Mouse (Mus musculus) neural tube, embryonic 14.5 days (tissue): ENCODE data around the gene Arsb. TPM values are rescaled to one million over a fixed set of nuclear protein-coding genes. Genes with fewer than 3 reads are reported as not detected.
A peak's percentile ranks its signal among the peaks of the same experiment; 100 is the strongest.

ENCODE experiments used
- ATAC-seq: fragments of 200-750 bp; cut with Nextera tagmentation; 2 replicates; pipeline ENCODE4 v1.8.0; 2017; ENCODE audit warnings: low read depth, mild to moderate bottlenecking, moderate TSS enrichment, moderate library complexity
- H3K27ac ChIP-seq: fragments of 300-500 bp; sonication (generic); 2 replicates; pipeline ENCODE4 v1.5.1; 2014; ENCODE audit warnings: low read depth, mild to moderate bottlenecking, control low read depth, low read length, moderate library complexity, mixed read lengths
- H3K27me3 ChIP-seq: fragments of 300-500 bp; sonication (generic); 2 replicates; pipeline ENCODE4 v1.6.1; 2014; ENCODE audit warnings: low read length; ENCODE audit not compliant: control insufficient read depth, insufficient read depth
- H3K36me3 ChIP-seq: fragments of 300-500 bp; sonication (generic); 2 replicates; pipeline ENCODE4 v1.6.1; 2014; ENCODE audit warnings: low read length, mixed read lengths; ENCODE audit not compliant: control insufficient read depth, insufficient read depth
- H3K4me1 ChIP-seq: fragments of 300-500 bp; sonication (generic); 2 replicates; pipeline ENCODE4 v1.6.1; 2014; ENCODE audit warnings: low read length; ENCODE audit not compliant: control insufficient read depth, insufficient read depth
- H3K4me2 ChIP-seq: fragments of 300-500 bp; sonication (generic); 2 replicates; pipeline ENCODE4 v1.6.1; 2014; ENCODE audit warnings: mild to moderate bottlenecking, low read depth, low read length, control low read depth
- H3K4me3 ChIP-seq: fragments of 300-500 bp; sonication (generic); 2 replicates; pipeline ENCODE4 v1.5.1; 2014; ENCODE audit warnings: low read depth, low read length, control low read depth, mixed read lengths
- H3K9ac ChIP-seq: fragments of 300-500 bp; sonication (generic); replicated peaks from 2 replicates; pipeline ENCODE4 v1.6.1; 2014; ENCODE audit warnings: low read depth, mild to moderate bottlenecking, control low read depth, low read length, mixed read lengths
- H3K9me3 ChIP-seq: fragments of 300-500 bp; sonication (generic); 2 replicates; pipeline ENCODE4 v1.6.1; 2016; ENCODE audit warnings: low read length; ENCODE audit not compliant: control insufficient read depth
- WGBS: fragments of 180-500 bp; shearing (Covaris S2); extraction: QIAGEN DNeasy Blood & Tissue Kit; methylation state at CpG from one replicate; pipeline ENCODE4 v1.1.7; 2014; 5-methylcytosine and 5-hydroxymethylcytosine counted together
- polyA plus RNA-seq: library from polyadenylated mRNA; unstranded; fragments of >200 nt; fragmentation: Nextera tagmentation; extraction: Ambion mirVana; gene quantifications from 2 replicates; pipeline ENCODE4 v1.2.1, GENCODE M21; 2014

The Arsb gene
- polyA plus RNA-seq: 10.3 and 11.3 TPM in 2 replicates

DNA sequence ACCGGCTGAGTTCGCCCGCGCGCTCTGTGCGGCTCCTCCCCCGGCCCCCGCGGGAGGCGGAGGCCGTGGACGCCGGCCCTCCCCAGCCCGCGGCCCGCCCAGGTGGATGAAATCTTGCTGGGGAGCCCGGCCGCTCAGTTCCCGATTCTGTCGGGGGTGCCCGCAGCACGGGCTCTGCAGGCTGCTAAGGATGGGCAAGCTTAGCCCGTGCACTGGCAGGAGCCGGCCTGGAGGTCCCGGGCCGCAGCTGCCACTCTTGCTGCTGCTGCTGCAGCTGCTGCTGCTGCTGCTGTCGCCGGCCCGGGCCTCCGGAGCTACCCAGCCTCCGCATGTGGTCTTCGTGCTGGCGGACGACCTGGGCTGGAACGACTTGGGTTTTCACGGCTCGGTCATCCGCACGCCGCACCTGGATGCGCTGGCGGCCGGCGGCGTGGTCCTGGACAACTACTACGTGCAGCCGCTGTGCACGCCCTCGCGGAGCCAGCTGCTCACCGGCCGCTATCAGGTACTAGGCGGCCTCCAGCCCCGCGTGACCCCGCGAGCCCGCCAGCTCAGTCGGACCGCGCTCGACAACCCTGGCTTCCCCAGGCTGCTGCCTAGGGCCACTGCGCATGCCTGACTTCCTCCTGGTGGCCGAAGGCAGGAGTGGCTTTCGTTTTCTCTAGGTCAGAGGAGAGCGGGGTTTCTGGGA is at the start of gene Arsb:
TSS of gene Arsb (plus strand) at position 43 of the 691 bp plus-strand sequence.
- Histone ChIP-seq H3K27me3 (no peaks in the 10 kb centered on the region), H3K4me1 (no peaks in the 10 kb centered on the region), H3K36me3 (no peaks in the 10 kb centered on the region), H3K27ac (peak within 1 kb of the TSS; percentile 87), H3K9ac (peak within 1 kb of the TSS; percentile 90), H3K4me2 (peak within 1 kb of the TSS; percentile 98), H3K4me3 (peak within 1 kb of the TSS; percentile 63), H3K9me3 (no peaks in the 10 kb centered on the region)
- ATAC-seq: peak; percentile 95
- WGBS: under 1% methylated on average over 66 of the region's 66 CpGs

DNA sequence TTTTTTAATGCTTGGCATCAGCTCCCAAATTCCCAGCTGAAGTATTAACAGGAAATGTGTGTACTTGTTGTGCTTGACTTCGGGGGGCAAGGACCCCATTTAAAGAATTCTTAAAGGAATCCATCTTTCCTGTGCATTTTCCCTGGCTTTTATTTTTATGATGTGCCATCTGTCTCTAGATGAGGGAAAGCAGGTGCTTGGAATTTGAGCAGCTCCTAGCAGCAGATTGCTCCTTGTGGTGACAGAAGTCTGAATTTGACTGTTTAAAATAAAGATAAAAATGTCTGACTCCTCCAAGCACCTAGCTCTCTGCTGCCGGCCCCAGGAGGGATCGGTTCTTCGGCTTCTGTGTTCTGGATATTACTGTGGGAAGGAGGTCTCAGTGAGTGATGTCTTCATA is 49.5 kb upstream of the Arsb start:
- 79% methylated on average over 4 of the region's 4 CpGs for WGBS
- H3K4me1 ChIP-seq: no peaks in the 10 kb centered on the region

DNA sequence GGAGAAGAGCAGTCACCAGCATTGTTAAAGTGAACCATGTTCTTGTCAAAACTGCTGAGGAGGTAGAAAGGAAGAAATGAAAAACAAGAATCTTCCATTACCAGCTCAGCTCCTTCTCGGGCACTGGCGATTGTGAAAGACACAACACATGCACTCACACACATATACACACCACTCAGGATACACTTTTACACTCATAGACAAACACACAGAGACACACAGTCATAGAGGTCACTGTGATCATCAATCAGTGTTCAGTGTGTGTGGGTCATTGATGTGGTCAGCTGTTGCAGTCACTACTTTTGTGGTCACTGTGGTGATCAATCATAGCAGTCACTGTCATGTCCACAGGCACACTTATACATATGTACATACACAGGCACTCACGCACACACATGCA is 48.0 kb upstream of the Arsb start:
- H3K9me3 ChIP-seq: no peaks in the 10 kb centered on the region
- no peaks in the 10 kb centered on the region for H3K36me3 ChIP-seq
- 0 out of 2 replicates have a peak, but pooled peaks have one; percentile 29 for ATAC-seq
- H3K4me3 ChIP-seq: no peak overlapping the region
- H3K27ac ChIP-seq: no peak overlapping the region
- no peak overlapping the region for H3K4me2 ChIP-seq
- no peak overlapping the region for H3K9ac ChIP-seq
- 90% methylated on average over 3 of the region's 3 CpGs for WGBS
- H3K4me1 ChIP-seq: no peaks in the 10 kb centered on the region
- no peaks in the 10 kb centered on the region for H3K27me3 ChIP-seq

More for the DNA sequence above, 49.5 kb upstream of the Arsb start:
- Histone ChIP-seq H3K4me2 (no peak overlapping the region), H3K27me3 (no peaks in the 10 kb centered on the region), H3K36me3 (no peaks in the 10 kb centered on the region), H3K9ac (no peak overlapping the region), H3K27ac (no peak overlapping the region), H3K9me3 (no peaks in the 10 kb centered on the region), H3K4me3 (no peak overlapping the region)
- ATAC-seq: no peak

DNA sequence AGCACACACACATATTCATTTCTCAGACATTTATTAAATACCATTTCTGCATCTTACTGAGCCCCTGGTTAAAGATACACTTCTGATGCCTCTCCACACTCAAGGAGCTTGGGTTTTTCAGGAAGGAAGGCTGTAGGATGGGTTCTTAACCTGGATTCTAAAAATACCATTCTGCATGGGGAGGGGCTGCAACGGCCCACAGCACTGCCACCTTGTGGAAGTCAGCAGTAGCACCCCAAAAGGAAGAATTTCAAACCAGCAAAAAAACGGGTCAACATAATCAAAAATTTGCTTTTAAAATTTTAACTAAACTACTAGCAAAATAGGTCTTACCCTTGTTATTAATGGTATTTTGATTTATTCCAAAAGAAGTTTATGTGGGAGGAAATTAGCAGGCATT is 47.2 kb upstream of the Arsb start:
- Histone ChIP-seq H3K4me2 (no peak overlapping the region), H3K9me3 (no peaks in the 10 kb centered on the region), H3K9ac (no peak overlapping the region), H3K4me3 (no peak overlapping the region), H3K27ac (no peak overlapping the region), H3K4me1 (no peaks in the 10 kb centered on the region), H3K27me3 (no peaks in the 10 kb centered on the region), H3K36me3 (no peaks in the 10 kb centered on the region)
- WGBS: 29% methylated on average over 2 of the region's 2 CpGs
- ATAC-seq: 0 out of 2 replicates have a peak, but pooled peaks have one; percentile 30

GRCm38 (mm10) chr13:93735131-93735636 is 36.2 kb upstream of the Arsb start:
- no peak for ATAC-seq

GRCm38 (mm10) chr13:93744118-93744517 is 27.3 kb upstream of the Arsb start:
- WGBS: 45% methylated on average over 8 of the region's 8 CpGs

More at GRCm38 (mm10) chr13:93735131-93735636, 36.2 kb upstream of the Arsb start:
- no peak overlapping the region for H3K9ac ChIP-seq
- no peak overlapping the region for H3K27ac ChIP-seq
- no peak overlapping the region for H3K4me3 ChIP-seq
- H3K27me3 ChIP-seq: no peaks in the 10 kb centered on the region
- no peaks in the 10 kb centered on the region for H3K36me3 ChIP-seq
- no peak overlapping the region for H3K4me2 ChIP-seq
- 93% methylated on average over 5 of the region's 5 CpGs for WGBS
- no peaks in the 10 kb centered on the region for H3K4me1 ChIP-seq
- H3K9me3 ChIP-seq: no peaks in the 10 kb centered on the region

DNA sequence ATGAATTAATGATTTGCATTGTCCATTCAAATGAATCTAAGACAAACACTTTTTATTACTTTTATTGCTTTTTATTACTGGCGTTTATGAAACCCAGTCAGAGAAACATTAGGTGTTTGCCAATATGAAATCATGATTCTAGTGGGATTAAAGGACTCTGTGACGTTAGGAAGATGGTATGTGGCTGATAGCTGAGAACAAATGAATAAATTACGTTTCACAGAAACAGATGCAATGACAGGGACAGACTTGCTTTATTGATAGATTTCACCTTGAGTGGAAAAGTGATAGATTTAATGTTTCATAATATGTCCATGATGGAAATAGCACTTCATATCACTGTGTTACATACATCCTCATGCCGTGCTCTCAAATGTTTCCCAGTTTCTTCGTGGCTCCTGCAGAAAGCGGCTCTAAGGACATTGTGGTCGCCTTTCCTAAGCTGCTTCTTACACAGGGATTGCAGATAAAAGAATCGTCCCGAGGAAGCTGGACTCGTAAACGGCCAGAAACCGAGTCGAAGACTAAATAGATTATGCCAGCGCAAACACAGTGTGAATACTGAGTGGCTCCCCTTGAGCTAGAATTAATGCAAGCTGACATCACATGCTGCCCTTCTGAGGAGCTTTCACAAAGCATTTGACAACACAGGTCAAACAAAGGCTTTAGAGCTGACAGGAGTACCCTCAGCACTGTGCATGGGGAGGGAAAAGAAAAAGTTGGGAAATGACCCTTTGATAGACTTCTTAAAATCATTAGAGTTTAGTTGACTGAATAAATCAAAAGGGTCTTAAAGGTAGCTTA is 18.6 kb upstream of the Arsb start:
- no peak overlapping the region; the same call in 1 of the 2 replicates for H3K4me2 ChIP-seq
- no peaks in the 10 kb centered on the region for H3K36me3 ChIP-seq
- H3K4me1 ChIP-seq: no peaks in the 10 kb centered on the region
- peak; percentile 72 for ATAC-seq
- H3K9me3 ChIP-seq: no peaks in the 10 kb centered on the region
- H3K9ac ChIP-seq: no peak overlapping the region
- H3K27ac ChIP-seq: no peak overlapping the region
- no peaks in the 10 kb centered on the region for H3K27me3 ChIP-seq
- no peak overlapping the region for H3K4me3 ChIP-seq
- 28% methylated on average over 14 of the region's 14 CpGs for WGBS

More at GRCm38 (mm10) chr13:93744118-93744517, 27.3 kb upstream of the Arsb start:
- Histone ChIP-seq H3K4me3 (no peak overlapping the region), H3K4me1 (no peaks in the 10 kb centered on the region), H3K36me3 (no peaks in the 10 kb centered on the region), H3K9me3 (no peaks in the 10 kb centered on the region), H3K9ac (no peak overlapping the region), H3K4me2 (no peak overlapping the region), H3K27ac (no peak overlapping the region), H3K27me3 (no peaks in the 10 kb centered on the region)
- ATAC-seq: no peak

DNA sequence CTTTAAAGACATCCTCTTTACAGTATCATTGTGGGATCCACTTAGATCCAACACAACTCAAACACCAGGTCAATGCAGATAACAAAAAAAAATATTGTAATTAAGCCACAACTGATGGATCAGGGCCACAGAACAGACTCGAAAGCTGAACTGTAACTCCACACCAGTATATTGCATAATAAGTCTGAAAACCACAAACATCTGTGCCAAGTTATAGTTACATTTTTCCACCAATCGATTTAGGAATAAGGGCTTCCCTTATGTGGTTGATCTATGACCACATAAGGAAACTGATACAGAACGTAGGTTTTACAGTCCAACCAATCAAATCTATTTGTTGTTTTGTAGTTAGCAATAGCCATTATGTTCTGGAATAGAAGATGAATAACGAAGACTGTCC is 16.3 kb upstream of the Arsb start:
- Histone ChIP-seq H3K4me1 (no peaks in the 10 kb centered on the region), H3K9ac (no peak overlapping the region), H3K27me3 (no peaks in the 10 kb centered on the region), H3K4me3 (no peak overlapping the region), H3K36me3 (no peaks in the 10 kb centered on the region), H3K4me2 (no peak overlapping the region), H3K9me3 (no peaks in the 10 kb centered on the region), H3K27ac (no peak overlapping the region)
- 92% methylated on average over 4 of the region's 4 CpGs for WGBS
- ATAC-seq: no peak

DNA sequence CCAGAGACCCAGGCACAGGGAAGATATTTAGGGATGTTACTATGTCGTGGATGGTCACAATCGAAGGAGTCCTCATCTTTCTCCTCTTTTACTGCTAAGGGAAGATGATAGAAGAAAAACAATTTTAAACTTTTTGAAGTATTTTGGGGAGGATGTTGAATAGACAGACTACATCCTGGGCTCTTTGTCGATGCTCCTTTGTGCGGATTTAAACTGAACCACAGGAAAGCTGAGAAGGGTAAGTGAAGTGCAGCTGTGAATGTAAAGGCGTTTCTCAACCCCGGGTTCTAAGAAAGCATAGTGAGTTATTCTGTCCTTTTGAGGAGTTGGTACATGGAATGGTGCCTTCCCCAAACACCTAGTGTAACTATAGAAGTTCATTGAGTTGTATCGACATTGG is 14.8 kb upstream of the Arsb start:
- no peak overlapping the region for H3K4me3 ChIP-seq
- WGBS: 93% methylated on average over 7 of the region's 7 CpGs

More for the DNA sequence above, 14.8 kb upstream of the Arsb start:
- Histone ChIP-seq H3K36me3 (no peaks in the 10 kb centered on the region), H3K9ac (no peak overlapping the region), H3K27ac (no peak overlapping the region), H3K4me1 (no peaks in the 10 kb centered on the region), H3K4me2 (no peak overlapping the region), H3K9me3 (no peaks in the 10 kb centered on the region), H3K27me3 (no peaks in the 10 kb centered on the region)
- no peak for ATAC-seq
